Mouse (Mus musculus): ENCODE results near the gene Lrrc23. TPM values are rescaled to one million over a fixed set of nuclear protein-coding genes. Genes with fewer than 3 reads are reported as not detected.
A peak's percentile ranks its signal among the peaks of the same experiment; 100 is the strongest.

The Lrrc23 gene
- polyA plus RNA-seq, 1 experiment from 2014 or later = 0.43 TPM

- Histone ChIP-seq H3K9me3 (replicated peaks; ENCODE audit: low read length) (no peaks in the 10 kb centered on the region), H3K36me3 (ENCODE audit: insufficient read depth, low read length) (peaks cover 6% of the 10 kb centered on the region; the same call in 1 of the 2 replicates), H3K27ac (peak overlapping the region; percentile 95), H3K4me2 (ENCODE audit: low read length) (peak overlapping the region; percentile 99), H3K4me1 (replicated peaks; ENCODE audit: insufficient read depth, low read length) (peaks cover 28% of the 10 kb centered on the region; the same call in 1 of the 2 replicates), H3K9ac (ENCODE audit: low read depth, low read length) (peak overlapping the region; percentile 72), H3K4me3 (replicated peaks; ENCODE audit: low read depth, low read length) (peak overlapping the region; percentile 64), H3K27me3 (ENCODE audit: insufficient read depth, low read length) (no peaks in the 10 kb centered on the region)
- WGBS = under 1% methylated on average over 35 of the region's 35 CpGs
- ATAC-seq (replicated peaks; ENCODE audit: low FRiP score, low read depth) (peak; percentile 12), DNase-seq (ENCODE audit: low spot score) (peak; percentile 90)
- TF ChIP-seq CTCF (IDR thresholded peaks at IDR 0.05; ENCODE audit: low read depth) = peak; percentile 84
Measured at GRCm38 (mm10) chr6:124809052-124809774, 29.7 kb upstream of the Lrrc23 start.

DNA sequence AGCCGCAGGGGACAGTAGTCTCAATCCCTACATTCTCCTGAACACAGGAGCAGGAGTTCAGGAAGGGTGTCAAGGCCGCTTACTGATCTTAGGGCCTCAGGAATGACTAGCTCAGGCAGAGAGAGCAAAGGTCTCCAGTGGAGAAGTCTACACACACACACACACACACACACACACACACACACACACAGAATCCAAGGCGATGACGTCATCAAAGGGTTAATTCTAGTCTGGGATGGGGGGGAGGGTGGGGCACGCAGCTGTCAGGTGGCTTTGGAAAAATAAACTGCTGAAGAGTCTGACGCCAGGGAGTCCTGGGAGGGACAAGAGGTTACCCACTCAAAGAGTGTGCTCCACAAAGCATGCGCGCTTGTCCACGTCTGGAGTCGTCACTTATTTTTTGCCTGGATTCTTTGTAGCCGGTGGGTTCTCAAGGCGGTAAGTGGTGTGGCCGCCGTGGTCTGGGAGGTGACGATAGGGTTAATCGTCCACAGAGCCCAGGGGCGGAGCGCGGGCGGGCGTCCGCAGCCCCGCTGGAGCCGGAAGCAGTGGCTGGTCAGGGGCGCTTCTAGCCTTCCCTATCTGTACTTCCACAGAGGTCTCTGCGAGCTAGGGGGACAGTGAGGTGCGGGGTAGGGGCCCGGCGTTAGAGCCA is 29.0 kb upstream of the Lrrc23 start, which contains the start of gene Spsb2:
Gene Spsb2 (plus strand): TSS at position 304 of the 655 bp plus-strand sequence.
- peak within 1 kb of the TSS; percentile 64 for H3K4me3 ChIP-seq (replicated peaks; ENCODE audit: low read depth, low read length)
- ATAC-seq (replicated peaks; ENCODE audit: low FRiP score, low read depth) = peak; percentile 44
- 2% methylated on average over 29 of the region's 29 CpGs for WGBS
- H3K9me3 ChIP-seq (replicated peaks; ENCODE audit: low read length) = no peaks in the 10 kb centered on the region
- peak within 1 kb of the TSS; percentile 99 for H3K4me2 ChIP-seq (ENCODE audit: low read length)
- TF ChIP-seq CTCF (IDR thresholded peaks at IDR 0.05; ENCODE audit: low read depth) = no peak
- peak within 1 kb of the TSS; percentile 72 for H3K9ac ChIP-seq (ENCODE audit: low read depth, low read length)
- no peaks in the 10 kb centered on the region for H3K27me3 ChIP-seq (ENCODE audit: insufficient read depth, low read length)
- DNase-seq (ENCODE audit: low spot score) = peak; percentile 91
- H3K27ac ChIP-seq = peak within 1 kb of the TSS; percentile 95
- H3K4me1 ChIP-seq (replicated peaks; ENCODE audit: insufficient read depth, low read length) = peaks cover 27% of the 10 kb centered on the region; the same call in 1 of the 2 replicates
- H3K36me3 ChIP-seq (ENCODE audit: insufficient read depth, low read length) = peaks cover 6% of the 10 kb centered on the region; the same call in 1 of the 2 replicates

- no peak for DNase-seq (ENCODE audit: low spot score)
- H3K9ac ChIP-seq (ENCODE audit: low read depth, low read length) = 0 out of 2 replicates have a peak overlapping the region, but pooled peaks have one; percentile 72
- H3K4me3 ChIP-seq (replicated peaks; ENCODE audit: low read depth, low read length) = peak overlapping the region; percentile 64; the same call in 1 of the 2 replicates
- H3K36me3 ChIP-seq (ENCODE audit: insufficient read depth, low read length) = peaks cover 6% of the 10 kb centered on the region; the same call in 1 of the 2 replicates
- no peaks in the 10 kb centered on the region for H3K27me3 ChIP-seq (ENCODE audit: insufficient read depth, low read length)
- no peak for TF ChIP-seq CTCF (IDR thresholded peaks at IDR 0.05; ENCODE audit: low read depth)
- WGBS = 70% methylated on average over 6 of the region's 6 CpGs
- H3K4me2 ChIP-seq (ENCODE audit: low read length) = peak overlapping the region; percentile 99
- peaks cover 27% of the 10 kb centered on the region; the same call in 1 of the 2 replicates for H3K4me1 ChIP-seq (replicated peaks; ENCODE audit: insufficient read depth, low read length)
- H3K27ac ChIP-seq = peak overlapping the region; percentile 95
- ATAC-seq (replicated peaks; ENCODE audit: low FRiP score, low read depth) = no peak
- H3K9me3 ChIP-seq (replicated peaks; ENCODE audit: low read length) = no peaks in the 10 kb centered on the region
Measured at GRCm38 (mm10) chr6:124807986-124808357, 28.4 kb upstream of the Lrrc23 start.

- 85% methylated on average over 4 of the region's 4 CpGs for WGBS
- H3K9me3 ChIP-seq (replicated peaks; ENCODE audit: low read length) = no peaks in the 10 kb centered on the region
- no peaks in the 10 kb centered on the region for H3K27me3 ChIP-seq (ENCODE audit: insufficient read depth, low read length)
- peaks cover 6% of the 10 kb centered on the region; the same call in 1 of the 2 replicates for H3K36me3 ChIP-seq (ENCODE audit: insufficient read depth, low read length)
- no peak overlapping the region for H3K4me3 ChIP-seq (replicated peaks; ENCODE audit: low read depth, low read length)
- H3K4me2 ChIP-seq (ENCODE audit: low read length) = no peak overlapping the region
- H3K4me1 ChIP-seq (replicated peaks; ENCODE audit: insufficient read depth, low read length) = peaks cover 21% of the 10 kb centered on the region; the same call in 1 of the 2 replicates
- no peak overlapping the region for H3K9ac ChIP-seq (ENCODE audit: low read depth, low read length)
- ATAC-seq (replicated peaks; ENCODE audit: low FRiP score, low read depth) (no peak), DNase-seq (ENCODE audit: low spot score) (no peak)
- H3K27ac ChIP-seq = no peak overlapping the region
- TF ChIP-seq CTCF (IDR thresholded peaks at IDR 0.05; ENCODE audit: low read depth) = no peak
Measured at GRCm38 (mm10) chr6:124807366-124807765, 27.8 kb upstream of the Lrrc23 start.

DNA sequence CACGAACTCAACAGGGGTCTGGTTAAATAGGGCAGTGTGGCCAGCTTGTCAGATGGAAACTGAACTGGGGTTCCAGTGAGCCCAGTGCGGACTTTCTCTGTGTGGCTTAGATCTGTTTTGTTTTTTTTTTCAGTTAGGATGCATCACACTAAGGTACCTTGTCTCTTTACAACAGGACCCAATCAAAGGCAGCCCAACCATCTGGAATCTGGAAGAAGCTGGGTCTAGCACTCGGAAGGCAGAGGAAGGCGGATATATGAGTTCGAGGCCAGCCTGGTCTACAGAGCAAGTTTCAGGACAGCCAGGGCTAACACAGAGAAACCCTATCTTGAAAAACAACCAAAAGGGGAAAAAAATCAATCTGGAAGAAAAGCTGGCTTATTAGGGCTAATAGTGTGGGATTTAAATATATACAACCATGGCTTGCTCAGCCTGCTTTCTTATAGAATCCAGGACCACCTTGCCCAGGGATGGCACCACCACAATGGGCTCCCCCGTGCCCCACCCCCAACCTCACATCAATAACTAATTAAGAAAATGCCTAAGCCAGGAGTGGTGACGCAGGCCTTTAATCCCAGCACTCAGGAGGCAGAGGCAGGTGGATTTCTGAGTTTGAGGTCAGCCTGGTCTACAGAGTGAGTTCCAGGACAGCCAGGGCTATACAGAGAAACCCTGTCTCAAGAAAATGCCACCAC is 27.1 kb upstream of the Lrrc23 start:
- DNase-seq (ENCODE audit: low spot score) (no peak), ATAC-seq (replicated peaks; ENCODE audit: low FRiP score, low read depth) (no peak)
- WGBS = 74% methylated on average over 7 of the region's 7 CpGs
- Histone ChIP-seq H3K27me3 (ENCODE audit: insufficient read depth, low read length) (no peaks in the 10 kb centered on the region), H3K4me1 (replicated peaks; ENCODE audit: insufficient read depth, low read length) (peaks cover 15% of the 10 kb centered on the region; the same call in 1 of the 2 replicates), H3K4me3 (replicated peaks; ENCODE audit: low read depth, low read length) (peak overlapping the region; percentile 38; the same call in 1 of the 2 replicates), H3K9ac (ENCODE audit: low read depth, low read length) (peak overlapping the region; percentile 18; the same call in 1 of the 2 replicates), H3K27ac (peak overlapping the region; percentile 94), H3K4me2 (ENCODE audit: low read length) (peak overlapping the region; percentile 69), H3K36me3 (ENCODE audit: insufficient read depth, low read length) (peaks cover under 1% of the 10 kb centered on the region; the same call in 1 of the 2 replicates), H3K9me3 (replicated peaks; ENCODE audit: low read length) (no peaks in the 10 kb centered on the region)
- TF ChIP-seq CTCF (IDR thresholded peaks at IDR 0.05; ENCODE audit: low read depth) = no peak
